Mouse (Mus musculus): ENCODE measurements at regions not wholly inside any gene's neighbourhood (a gene's known extent, or its start where the extent isn't known, plus 50 kb on each side); places are given as distances from the start of the nearest gene placed in this dataset.

GRCm38 (mm10) chr11:109088488-109089252 is 55.5 kb downstream of the E030025P04Rik start:
- peak; percentile 35 to 58 for DNase-seq (ENCODE audit: low spot score in 2 of 2)

- DNase-seq (ENCODE audit: low spot score in 2 of 2): no peak
Observed at GRCm38 (mm10) chr11:109081957-109082356, 62.2 kb downstream of the E030025P04Rik start.

GRCm38 (mm10) chr11:109081454-109081853 is 62.7 kb downstream of the E030025P04Rik start:
- DNase-seq (ENCODE audit: low spot score in 2 of 2): no peak

- no peak for DNase-seq (ENCODE audit: low spot score in 2 of 2)
Observed at GRCm38 (mm10) chr11:109080847-109081415, 63.2 kb downstream of the E030025P04Rik start.

- DNase-seq (ENCODE audit: low spot score in 2 of 2): no peak
Observed at GRCm38 (mm10) chr11:109079466-109079865, 64.7 kb downstream of the E030025P04Rik start.

GRCm38 (mm10) chr11:109076587-109077417 is 67.4 kb downstream of the E030025P04Rik start:
- peak; percentile 39 to 41 for DNase-seq (ENCODE audit: low spot score in 2 of 2)

GRCm38 (mm10) chr11:109071340-109071739 is 72.8 kb downstream of the E030025P04Rik start:
- DNase-seq (ENCODE audit: low spot score in 2 of 2): no peak

- no peak for DNase-seq (ENCODE audit: low spot score in 2 of 2)
Observed at GRCm38 (mm10) chr11:109070412-109070811, 73.8 kb downstream of the E030025P04Rik start.

GRCm38 (mm10) chr11:109069326-109069709 is 74.9 kb downstream of the E030025P04Rik start:
- DNase-seq (ENCODE audit: low spot score in 2 of 2): no peak

- DNase-seq (ENCODE audit: low spot score in 2 of 2): no peak
Observed at GRCm38 (mm10) chr11:109068371-109069325, 75.5 kb downstream of the E030025P04Rik start.

GRCm38 (mm10) chr11:109067733-109068132 is 76.4 kb downstream of the E030025P04Rik start:
- no peak for DNase-seq (ENCODE audit: low spot score in 2 of 2)

GRCm38 (mm10) chr11:109061971-109062370 is 82.2 kb downstream of the E030025P04Rik start:
- peak in 1 of 2 experiments; percentile 12 for DNase-seq (ENCODE audit: low spot score in 2 of 2)

- no peak for DNase-seq (ENCODE audit: low spot score in 2 of 2)
Observed at GRCm38 (mm10) chr11:109060527-109060908, 83.7 kb downstream of the E030025P04Rik start.

GRCm38 (mm10) chr11:109059863-109060526 is 84.2 kb downstream of the E030025P04Rik start:
- no peak for DNase-seq (ENCODE audit: low spot score in 2 of 2)

- DNase-seq (ENCODE audit: low spot score in 2 of 2): no peak
Observed at GRCm38 (mm10) chr11:109058021-109058420, 86.1 kb downstream of the E030025P04Rik start.

- no peak for DNase-seq (ENCODE audit: low spot score in 2 of 2)
Observed at GRCm38 (mm10) chr11:109048257-109049101, 95.7 kb downstream of the E030025P04Rik start.

GRCm38 (mm10) chr11:109047483-109048110 is 96.6 kb downstream of the E030025P04Rik start:
- DNase-seq (ENCODE audit: low spot score in 2 of 2): no peak

GRCm38 (mm10) chr11:109046446-109046845 is 97.7 kb downstream of the E030025P04Rik start:
- DNase-seq (ENCODE audit: low spot score in 2 of 2): no peak

- no peak for DNase-seq (ENCODE audit: low spot score in 2 of 2)
Observed at GRCm38 (mm10) chr11:109040519-109040916, 103.7 kb downstream of the E030025P04Rik start.

Data from right cerebral cortex, adult 2 months (tissue).